Mouse (Mus musculus) bone marrow, adult 2 months (tissue): ENCODE data around the gene Usp7. TPM values are rescaled to one million over a fixed set of nuclear protein-coding genes. Genes with fewer than 3 reads are reported as not detected.

ENCODE experiments used
- H3K27ac ChIP-seq: fragments of 200-500 bp; 2 replicates; pipeline ENCODE4 v1.5.1; 2012; ENCODE audit warnings: low read depth, mild to moderate bottlenecking, control low read depth, inconsistent platforms, low read length; ENCODE audit not compliant: control insufficient read depth, poor library complexity, insufficient read depth
- H3K4me1 ChIP-seq: fragments of 200-500 bp; 2 replicates; pipeline ENCODE4 v1.6.1; 2011; ENCODE audit warnings: low read length; ENCODE audit not compliant: control insufficient read depth, insufficient read depth
- H3K4me3 ChIP-seq: fragments of 200-500 bp; replicated peaks from 2 replicates; pipeline ENCODE3; 2011; ENCODE audit warnings: mild to moderate bottlenecking, low read depth, low read length, control low read depth; ENCODE audit not compliant: control insufficient read depth
- CTCF ChIP-seq: fragments of 200-500 bp; IDR thresholded peaks from 2 replicates; pipeline ENCODE4 v1.5.1; 2011; ENCODE audit warnings: low read length, control low read depth; ENCODE audit not compliant: control insufficient read depth, insufficient read depth
- POLR2A ChIP-seq: fragments of 200-500 bp; IDR thresholded peaks from 2 replicates; pipeline ENCODE4 v1.6.1; 2011; ENCODE audit warnings: low read depth, mild to moderate bottlenecking, control low read depth, low read length, borderline replicate concordance; ENCODE audit not compliant: control insufficient read depth
- WGBS: fragments of 180-500 bp; shearing (Covaris S2); methylation state at CpG from one replicate; pipeline ENCODE4 v1.1.7; 2018; 5-methylcytosine and 5-hydroxymethylcytosine counted together
- polyA plus RNA-seq: library from polyadenylated mRNA; stranded (reverse); fragments of >200 nt; gene quantifications from 2 replicates; pipeline ENCODE4 v1.2.4, GENCODE M21; 2011; ENCODE audit warnings: low replicate concordance; ENCODE audit not compliant: missing spikeins, insufficient read depth, insufficient read length

The Usp7 gene
- polyA plus RNA-seq, 1 experiment: 136 TPM

DNA sequence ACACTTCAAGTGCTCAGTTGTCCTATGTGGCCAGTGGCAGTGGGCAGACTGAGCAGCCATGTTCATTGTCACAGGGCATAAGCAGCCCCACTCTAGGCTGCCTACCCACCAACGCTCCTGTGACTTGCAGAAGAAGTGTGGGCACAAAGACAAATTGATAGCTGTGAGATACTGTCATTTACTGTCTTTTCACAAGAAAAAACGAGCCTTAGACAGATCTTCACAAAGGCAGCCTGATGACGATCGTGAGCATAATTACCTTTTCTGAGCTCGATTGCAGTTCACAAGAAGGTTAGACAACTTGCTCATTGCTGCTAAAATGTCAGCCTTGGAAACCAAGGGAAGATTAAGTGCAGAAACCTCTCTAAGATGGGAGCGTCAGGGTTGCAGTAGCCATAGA lies 137.0 kb downstream of the Usp7 start:
- WGBS: 88% methylated on average over 6 of the region's 6 CpGs
- no peak overlapping the region for H3K27ac ChIP-seq
- TF ChIP-seq POLR2A (no peak), CTCF (no peak)
- peaks cover 1% of the 10 kb centered on the region; the same call in 1 of the 2 replicates for H3K4me1 ChIP-seq
- no peak overlapping the region for H3K4me3 ChIP-seq

DNA sequence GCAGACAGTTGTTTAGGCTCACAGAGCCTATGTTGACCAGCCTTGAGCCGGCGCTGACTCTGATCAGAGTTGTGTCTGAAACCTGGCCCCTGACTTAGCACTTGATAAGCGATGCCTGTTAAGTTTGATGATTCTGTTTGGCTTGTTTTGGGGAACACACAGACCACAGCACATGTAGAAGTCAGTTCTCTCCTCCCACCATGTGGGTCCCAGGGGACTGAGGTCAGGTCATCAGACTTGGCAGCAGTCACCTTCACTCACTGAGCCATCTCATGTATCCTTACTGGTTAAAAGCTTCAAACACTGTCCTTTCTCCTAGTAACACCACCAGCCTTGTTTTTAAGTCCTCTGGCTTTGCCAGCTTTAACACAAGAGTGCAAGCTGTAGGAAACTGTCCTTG lies 142.1 kb downstream of the Usp7 start:
- TF ChIP-seq POLR2A (no peak), CTCF (no peak)

DNA sequence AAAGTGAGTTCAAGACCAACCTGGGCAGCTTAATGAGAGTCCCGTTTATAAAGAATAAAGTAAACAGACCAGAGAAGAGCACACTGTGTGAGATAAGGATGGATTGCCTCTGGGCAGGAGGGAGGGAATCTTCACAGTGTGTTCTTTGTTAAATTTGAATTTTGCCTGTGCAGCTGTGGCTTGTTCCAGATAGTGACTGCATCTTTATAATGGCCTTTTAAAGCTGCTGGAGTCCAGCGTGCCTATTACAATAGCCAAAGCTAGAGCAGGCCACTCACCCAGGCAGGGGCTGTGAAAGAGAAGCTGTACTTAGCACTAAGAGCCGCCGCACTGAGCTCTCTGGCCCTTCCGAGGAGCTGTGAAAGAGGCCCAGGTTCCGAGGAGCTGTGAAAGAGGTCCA lies 146.6 kb downstream of the Usp7 start:
- TF ChIP-seq CTCF (no peak), POLR2A (no peak)
- H3K27ac ChIP-seq: no peak overlapping the region
- 88% methylated on average over 6 of the region's 6 CpGs for WGBS
- no peaks in the 10 kb centered on the region for H3K4me1 ChIP-seq
- no peak overlapping the region for H3K4me3 ChIP-seq

More for the DNA sequence above, 142.1 kb downstream of the Usp7 start:
- Histone ChIP-seq H3K4me1 (no peaks in the 10 kb centered on the region), H3K27ac (no peak overlapping the region), H3K4me3 (no peak overlapping the region)
- WGBS: 92% methylated on average over 3 of the region's 3 CpGs

DNA sequence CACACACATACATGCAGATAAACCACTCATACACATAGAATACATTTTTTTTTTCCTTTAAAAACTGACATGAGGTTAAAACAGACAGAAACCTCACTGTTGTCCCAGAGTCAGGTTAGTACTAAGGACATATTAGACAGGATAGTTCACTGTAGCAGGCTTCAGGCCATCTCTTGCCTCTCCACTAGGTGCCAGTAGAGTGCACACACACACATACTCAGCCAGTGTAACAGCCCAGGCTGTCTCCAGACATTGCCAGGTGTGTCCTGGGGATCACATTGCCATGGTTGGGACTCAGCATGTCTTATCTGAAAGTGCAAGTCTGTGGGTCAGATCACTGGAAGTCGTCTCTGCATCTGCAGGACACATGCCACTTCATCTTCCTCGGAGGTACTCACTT lies 148.3 kb downstream of the Usp7 start:
- 75% methylated on average over 2 of the region's 2 CpGs for WGBS
- Histone ChIP-seq H3K4me1 (no peaks in the 10 kb centered on the region; the same call in 1 of the 2 replicates), H3K4me3 (no peak overlapping the region), H3K27ac (no peak overlapping the region)
- TF ChIP-seq CTCF (peak; percentile 88), POLR2A (no peak)

Other genes starting within 250 kb of the Usp7 start
- gene Pmm2, start 154.6 kb downstream of the Usp7 start, polyA plus RNA-seq: 23.4 and 41.4 TPM in 2 replicates
- gene Tmem186, start 154.6 kb downstream of the Usp7 start, polyA plus RNA-seq: 8.0 TPM in 2 replicates
- gene Carhsp1, start 120.2 kb downstream of the Usp7 start, polyA plus RNA-seq: 66.5 and 76.5 TPM in 2 replicates
- not detected in 2 replicates for gene Gm5767, start 111.5 kb downstream of the Usp7 start, polyA plus RNA-seq
- gene 1810013L24Rik, start 37.8 kb upstream of the Usp7 start, polyA plus RNA-seq: 21.3 and 38.6 TPM in 2 replicates